Mouse (Mus musculus): ENCODE results near the gene Gm12184. TPM values are rescaled to one million over a fixed set of nuclear protein-coding genes. Genes with fewer than 3 reads are reported as not detected.
A peak's percentile ranks its signal among the peaks of the same experiment; 100 is the strongest.

Gene Gm12184
- polyA plus RNA-seq, 1 experiment from 2014 or later: 3.0 TPM

DNA sequence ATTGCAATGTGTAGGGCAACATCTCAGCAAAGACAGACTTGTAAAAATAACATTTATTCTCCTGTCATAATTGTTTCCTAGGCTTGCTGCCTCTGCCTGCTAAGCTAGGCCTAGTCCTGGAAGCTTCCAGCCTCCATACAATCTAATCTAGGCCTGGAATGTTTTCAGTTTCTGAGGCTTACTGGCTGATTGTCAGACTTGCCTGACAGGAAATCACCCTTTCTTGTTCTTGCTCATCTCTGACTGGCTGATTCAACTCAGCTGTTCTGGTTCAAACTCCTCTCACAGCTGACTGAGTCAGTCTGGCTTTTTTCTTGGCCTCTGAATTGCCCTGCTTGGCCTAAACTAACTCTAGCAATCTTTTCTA lies 6.2 kb downstream of the Gm12184 start:
- Histone ChIP-seq H3K4me3 (ENCODE audit: low read depth, low read length) (no peak overlapping the region), H3K4me1 (ENCODE audit: control insufficient read depth, insufficient read depth, low read length) (peaks cover 10% of the 10 kb centered on the region), H3K4me2 (ENCODE audit: low read depth, low read length) (no peak overlapping the region), H3K9me3 (ENCODE audit: control insufficient read depth, low read length) (no peaks in the 10 kb centered on the region), H3K27me3 (ENCODE audit: control insufficient read depth, insufficient read depth, low read length) (no peaks in the 10 kb centered on the region), H3K27ac (ENCODE audit: low read depth, low read length) (no peak overlapping the region), H3K36me3 (ENCODE audit: control insufficient read depth, insufficient read depth, low read length) (no peaks in the 10 kb centered on the region), H3K9ac (replicated peaks; ENCODE audit: low read depth, low read length) (no peak overlapping the region)
- ATAC-seq (ENCODE audit: low read depth): no peak

DNA sequence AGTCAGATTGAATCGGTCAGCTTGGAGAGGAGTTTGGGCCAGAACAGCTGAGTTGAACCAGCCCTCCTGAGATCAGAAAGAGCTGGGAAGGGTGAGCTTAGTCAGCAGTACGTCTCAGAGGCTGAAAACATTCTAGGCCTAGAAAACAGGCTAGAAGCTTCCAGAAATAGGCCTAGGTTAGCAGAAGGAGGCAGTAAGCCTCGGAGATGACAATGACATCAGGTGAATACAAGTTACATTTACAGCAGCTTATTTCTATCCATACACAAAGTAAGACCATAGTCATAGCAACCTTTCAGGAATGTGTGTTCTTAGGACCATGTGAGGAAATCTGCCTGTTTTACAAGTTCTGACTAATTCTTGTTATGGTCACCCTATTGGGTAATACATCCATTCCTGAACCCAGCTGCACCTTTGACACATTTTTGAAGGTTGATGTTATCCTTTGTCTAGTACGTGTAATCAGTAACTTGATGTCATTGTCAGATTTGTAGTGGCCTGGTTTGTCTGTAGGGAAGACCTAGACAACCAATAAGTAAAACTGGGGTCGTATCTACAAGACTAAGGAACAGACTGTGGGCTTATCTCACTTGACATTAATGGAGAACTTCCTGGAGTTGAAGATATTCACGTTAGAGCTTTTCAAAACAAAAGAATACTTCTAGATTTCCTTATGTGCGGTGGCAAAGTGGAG lies 6.7 kb downstream of the Gm12184 start:
- Histone ChIP-seq H3K9me3 (ENCODE audit: control insufficient read depth, low read length) (no peaks in the 10 kb centered on the region), H3K9ac (replicated peaks; ENCODE audit: low read depth, low read length) (no peak overlapping the region), H3K36me3 (ENCODE audit: control insufficient read depth, insufficient read depth, low read length) (no peaks in the 10 kb centered on the region), H3K27me3 (ENCODE audit: control insufficient read depth, insufficient read depth, low read length) (no peaks in the 10 kb centered on the region), H3K4me3 (ENCODE audit: low read depth, low read length) (no peak overlapping the region), H3K4me2 (ENCODE audit: low read depth, low read length) (no peak overlapping the region), H3K4me1 (ENCODE audit: control insufficient read depth, insufficient read depth, low read length) (peaks cover 16% of the 10 kb centered on the region), H3K27ac (ENCODE audit: low read depth, low read length) (no peak overlapping the region)
- no peak for ATAC-seq (ENCODE audit: low read depth)
- WGBS: 81% methylated on average over 7 of the region's 7 CpGs

DNA sequence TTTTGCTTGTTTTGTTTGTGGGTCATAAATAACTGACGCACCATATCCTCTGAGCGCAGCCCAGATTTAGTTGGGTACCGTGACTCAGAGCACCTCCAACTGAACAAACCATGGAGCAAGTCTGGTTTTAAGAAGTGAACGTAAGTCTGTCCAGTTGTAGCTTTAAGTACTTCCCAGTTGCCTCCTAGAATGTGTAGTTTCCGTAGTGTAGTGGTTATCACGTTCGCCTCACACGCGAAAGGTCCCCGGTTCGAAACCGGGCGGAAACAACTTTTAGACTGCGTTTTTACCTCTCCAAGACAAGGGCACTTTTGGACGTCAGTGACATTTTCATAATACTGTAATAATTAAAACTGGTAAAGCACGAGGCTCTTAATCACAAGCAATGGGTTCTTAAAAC lies 8.1 kb downstream of the Gm12184 start:
- Histone ChIP-seq H3K4me1 (ENCODE audit: control insufficient read depth, insufficient read depth, low read length) (peaks cover 20% of the 10 kb centered on the region), H3K36me3 (ENCODE audit: control insufficient read depth, insufficient read depth, low read length) (no peaks in the 10 kb centered on the region), H3K27me3 (ENCODE audit: control insufficient read depth, insufficient read depth, low read length) (no peaks in the 10 kb centered on the region), H3K9me3 (ENCODE audit: control insufficient read depth, low read length) (no peaks in the 10 kb centered on the region), H3K4me3 (ENCODE audit: low read depth, low read length) (peak overlapping the region; percentile 52), H3K4me2 (ENCODE audit: low read depth, low read length) (peak overlapping the region; percentile 72), H3K9ac (replicated peaks; ENCODE audit: low read depth, low read length) (no peak overlapping the region), H3K27ac (ENCODE audit: low read depth, low read length) (no peak overlapping the region)
- WGBS: under 1% methylated on average over 16 of the region's 16 CpGs
- 0 out of 2 replicates have a peak, but pooled peaks have one; percentile 2 for ATAC-seq (ENCODE audit: low read depth)

DNA sequence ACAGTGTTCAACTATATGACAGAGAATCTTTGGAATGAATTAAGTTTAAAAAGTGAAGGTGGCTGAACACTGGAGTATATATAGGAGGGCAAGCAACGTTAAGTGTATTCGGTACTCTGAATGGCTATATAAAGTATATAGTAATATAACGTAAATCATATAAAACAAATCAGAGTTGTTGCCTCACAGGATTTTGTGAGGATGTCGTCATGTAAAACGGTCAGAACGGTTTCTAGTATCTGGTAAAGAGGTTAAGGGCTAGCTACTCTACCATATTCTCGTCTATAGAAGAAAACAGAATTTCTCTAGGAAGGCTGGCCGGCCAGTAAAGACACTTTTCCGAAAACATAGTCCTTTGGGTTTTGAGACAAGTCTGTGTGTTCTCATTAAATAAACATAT lies 8.7 kb downstream of the Gm12184 start:
- Histone ChIP-seq H3K4me2 (ENCODE audit: low read depth, low read length) (peak overlapping the region; percentile 72), H3K4me3 (ENCODE audit: low read depth, low read length) (peak overlapping the region; percentile 52), H3K27me3 (ENCODE audit: control insufficient read depth, insufficient read depth, low read length) (no peaks in the 10 kb centered on the region), H3K27ac (ENCODE audit: low read depth, low read length) (peak overlapping the region; percentile 90), H3K4me1 (ENCODE audit: control insufficient read depth, insufficient read depth, low read length) (peaks cover 20% of the 10 kb centered on the region), H3K36me3 (ENCODE audit: control insufficient read depth, insufficient read depth, low read length) (no peaks in the 10 kb centered on the region), H3K9me3 (ENCODE audit: control insufficient read depth, low read length) (no peaks in the 10 kb centered on the region), H3K9ac (replicated peaks; ENCODE audit: low read depth, low read length) (peak overlapping the region; percentile 50)
- no peak for ATAC-seq (ENCODE audit: low read depth)
- whole genome bisulfite sequencing: 3% methylated on average over 9 of the region's 9 CpGs

DNA sequence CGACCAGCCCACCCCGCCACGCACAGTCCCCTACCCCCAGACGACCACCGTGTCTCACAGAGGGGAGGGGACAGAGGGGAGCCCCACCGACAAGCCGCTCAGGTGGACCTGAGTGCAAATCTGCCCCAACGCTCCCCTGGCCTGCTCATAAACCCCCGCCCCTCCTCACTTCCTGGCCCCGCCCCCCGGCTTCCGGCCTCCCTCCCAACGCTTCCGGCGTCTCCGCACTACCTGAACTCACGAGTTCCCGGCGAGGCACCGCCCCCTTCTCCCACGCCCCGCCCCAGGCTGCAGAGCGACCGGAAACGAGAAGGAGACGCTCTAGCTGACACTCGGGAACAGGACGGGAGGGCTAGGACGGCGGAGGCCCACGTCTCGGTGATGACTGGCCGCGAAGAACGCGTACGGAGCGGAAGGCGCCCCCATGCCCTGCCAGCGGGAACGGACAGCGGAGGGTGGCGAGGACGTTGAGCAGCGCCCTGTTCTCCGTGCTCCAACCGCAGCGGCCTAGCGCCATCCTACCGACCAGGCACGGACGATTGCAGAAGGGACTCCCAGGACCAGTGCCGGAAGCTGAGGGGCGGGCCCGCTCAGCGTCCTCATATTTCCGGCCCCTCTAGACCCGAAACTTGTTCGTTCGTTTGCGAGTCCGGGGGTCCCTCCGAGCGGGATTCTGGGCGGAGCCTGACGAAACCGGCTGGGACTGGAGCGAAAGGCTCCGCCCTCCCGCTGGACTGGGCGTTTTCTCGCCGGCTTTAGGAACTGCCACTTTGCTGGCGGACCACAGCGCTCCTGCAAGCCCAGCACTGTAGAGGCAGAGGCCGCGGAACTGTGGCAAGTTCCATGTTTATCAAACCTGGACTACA lies 9.4 kb downstream of the Gm12184 start, which contains the start of gene Trim41:
Trim41 (minus strand) TSS at position 554 of the 866 bp plus-strand sequence.
- Histone ChIP-seq H3K9ac (replicated peaks; ENCODE audit: low read depth, low read length) (peak within 1 kb of the TSS; percentile 86), H3K27ac (ENCODE audit: low read depth, low read length) (peak within 1 kb of the TSS; percentile 90), H3K4me1 (ENCODE audit: control insufficient read depth, insufficient read depth, low read length) (peaks cover 20% of the 10 kb centered on the region), H3K4me2 (ENCODE audit: low read depth, low read length) (peak within 1 kb of the TSS; percentile 76), H3K9me3 (ENCODE audit: control insufficient read depth, low read length) (no peaks in the 10 kb centered on the region), H3K27me3 (ENCODE audit: control insufficient read depth, insufficient read depth, low read length) (no peaks in the 10 kb centered on the region), H3K4me3 (ENCODE audit: low read depth, low read length) (peak within 1 kb of the TSS; percentile 52), H3K36me3 (ENCODE audit: control insufficient read depth, insufficient read depth, low read length) (no peaks in the 10 kb centered on the region)
- 0% methylated on average over 65 of the region's 77 CpGs for WGBS
- peak; percentile 97 for ATAC-seq (ENCODE audit: low read depth)

DNA sequence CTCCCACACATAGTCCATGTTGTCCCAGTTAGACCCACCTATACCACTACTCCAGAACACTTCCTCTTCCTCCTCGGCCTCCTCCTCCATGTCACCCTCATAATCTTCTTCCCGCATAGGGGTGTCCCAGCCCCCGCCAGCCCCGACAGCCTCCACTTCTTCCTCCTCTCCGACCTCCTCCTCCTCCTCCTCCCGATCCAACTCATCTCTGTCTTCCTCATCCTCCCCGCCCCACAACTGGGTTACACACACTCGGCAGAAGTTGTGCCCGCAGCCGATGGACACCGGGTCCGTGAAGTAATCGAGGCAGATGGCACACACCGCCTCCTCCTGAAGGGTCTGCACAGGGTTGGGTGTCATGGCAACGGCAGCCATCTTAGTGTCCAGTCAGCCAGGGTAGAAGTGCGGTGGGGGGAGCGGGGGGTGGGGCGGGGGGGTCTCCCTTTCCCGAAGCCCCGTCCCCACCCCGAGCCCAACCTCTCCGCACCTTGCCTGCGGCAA lies 10.1 kb downstream of the Gm12184 start:
- H3K4me2 ChIP-seq (ENCODE audit: low read depth, low read length): peak overlapping the region; percentile 76
- peak overlapping the region; percentile 52 for H3K4me3 ChIP-seq (ENCODE audit: low read depth, low read length)
- no peaks in the 10 kb centered on the region for H3K9me3 ChIP-seq (ENCODE audit: control insufficient read depth, low read length)
- H3K4me1 ChIP-seq (ENCODE audit: control insufficient read depth, insufficient read depth, low read length): peaks cover 20% of the 10 kb centered on the region
- peak overlapping the region; percentile 90 for H3K27ac ChIP-seq (ENCODE audit: low read depth, low read length)
- WGBS: 3% methylated on average over 21 of the region's 23 CpGs
- peak; percentile 64 for ATAC-seq (ENCODE audit: low read depth)
- H3K27me3 ChIP-seq (ENCODE audit: control insufficient read depth, insufficient read depth, low read length): no peaks in the 10 kb centered on the region
- H3K9ac ChIP-seq (replicated peaks; ENCODE audit: low read depth, low read length): peak overlapping the region; percentile 86
- peaks cover 5% of the 10 kb centered on the region; the same call in 1 of the 2 replicates for H3K36me3 ChIP-seq (ENCODE audit: control insufficient read depth, insufficient read depth, low read length)

DNA sequence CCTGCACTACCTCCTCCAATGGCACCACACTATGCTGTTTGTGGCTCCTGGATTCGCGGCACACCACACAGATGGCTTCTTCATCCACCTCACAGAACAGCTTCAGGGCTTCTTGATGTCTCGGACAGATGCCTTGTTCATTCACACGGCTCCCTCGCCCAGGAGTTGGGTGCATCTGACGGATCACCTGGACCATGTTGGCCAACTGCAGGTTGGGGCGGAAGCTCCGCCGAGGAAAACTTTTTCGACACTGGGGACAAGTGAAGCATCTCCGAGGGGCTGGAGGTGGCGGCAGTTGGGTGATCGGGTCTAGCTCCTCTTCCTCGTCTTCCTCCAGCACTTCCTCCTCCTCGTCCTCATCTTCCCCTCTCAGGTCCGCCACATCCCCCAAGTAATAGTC lies 10.6 kb downstream of the Gm12184 start:
- Histone ChIP-seq H3K27ac (ENCODE audit: low read depth, low read length) (no peak overlapping the region), H3K4me2 (ENCODE audit: low read depth, low read length) (peak overlapping the region; percentile 76), H3K27me3 (ENCODE audit: control insufficient read depth, insufficient read depth, low read length) (no peaks in the 10 kb centered on the region), H3K4me1 (ENCODE audit: control insufficient read depth, insufficient read depth, low read length) (peaks cover 20% of the 10 kb centered on the region), H3K4me3 (ENCODE audit: low read depth, low read length) (peak overlapping the region; percentile 52), H3K9ac (replicated peaks; ENCODE audit: low read depth, low read length) (peak overlapping the region; percentile 86), H3K36me3 (ENCODE audit: control insufficient read depth, insufficient read depth, low read length) (peaks cover 5% of the 10 kb centered on the region; the same call in 1 of the 2 replicates), H3K9me3 (ENCODE audit: control insufficient read depth, low read length) (no peaks in the 10 kb centered on the region)
- 79% methylated on average over 16 of the region's 16 CpGs for WGBS
- ATAC-seq (ENCODE audit: low read depth): no peak

DNA sequence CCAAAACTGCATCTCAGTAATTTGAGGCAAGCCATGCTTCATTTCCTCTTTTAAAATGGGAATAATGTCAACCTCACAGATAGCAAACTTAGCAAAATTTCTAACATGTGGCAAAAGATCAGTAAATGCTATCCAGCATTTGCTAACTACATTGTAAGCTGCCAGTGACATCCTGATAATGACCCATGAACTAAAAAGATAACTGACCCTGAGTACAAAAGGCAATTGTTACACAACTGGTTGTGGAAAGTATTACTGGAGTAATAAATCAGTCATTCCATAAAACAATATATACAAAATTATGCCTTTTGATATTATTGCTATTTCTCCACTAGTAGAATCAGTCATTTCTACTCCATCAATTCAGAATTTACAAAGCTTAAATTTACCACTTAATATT lies 12.7 kb downstream of the Gm12184 start:
- H3K27ac ChIP-seq (ENCODE audit: low read depth, low read length): no peak overlapping the region
- no peak overlapping the region for H3K9ac ChIP-seq (replicated peaks; ENCODE audit: low read depth, low read length)
- no peaks in the 10 kb centered on the region for H3K9me3 ChIP-seq (ENCODE audit: control insufficient read depth, low read length)
- peaks cover 5% of the 10 kb centered on the region for H3K36me3 ChIP-seq (ENCODE audit: control insufficient read depth, insufficient read depth, low read length)
- ATAC-seq (ENCODE audit: low read depth): no peak
- no peak overlapping the region for H3K4me2 ChIP-seq (ENCODE audit: low read depth, low read length)
- no peaks in the 10 kb centered on the region for H3K27me3 ChIP-seq (ENCODE audit: control insufficient read depth, insufficient read depth, low read length)
- H3K4me1 ChIP-seq (ENCODE audit: control insufficient read depth, insufficient read depth, low read length): peaks cover 20% of the 10 kb centered on the region
- no peak overlapping the region for H3K4me3 ChIP-seq (ENCODE audit: low read depth, low read length)

DNA sequence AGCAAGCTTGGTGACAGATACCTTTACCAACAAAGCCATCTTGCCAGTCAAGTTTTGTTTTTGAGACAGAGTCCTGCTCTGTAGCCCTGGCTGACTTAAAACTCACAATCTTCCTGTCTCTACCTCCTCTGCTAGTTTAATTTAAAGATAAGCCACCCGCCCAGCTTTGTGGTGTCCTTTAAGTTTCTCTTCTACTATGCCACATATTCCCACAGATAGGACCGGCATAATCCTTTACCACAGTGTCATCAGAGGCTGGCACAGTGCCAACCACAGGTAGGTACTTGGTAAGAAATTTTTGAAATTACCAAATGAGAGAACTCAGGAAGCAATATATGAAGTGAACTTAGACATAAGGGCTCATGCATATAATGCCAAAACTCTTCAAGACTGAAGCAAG lies 16.3 kb downstream of the Gm12184 start:
- 94% methylated on average over 2 of the region's 2 CpGs for WGBS
- Histone ChIP-seq H3K9me3 (ENCODE audit: control insufficient read depth, low read length) (no peaks in the 10 kb centered on the region), H3K27me3 (ENCODE audit: control insufficient read depth, insufficient read depth, low read length) (no peaks in the 10 kb centered on the region), H3K36me3 (ENCODE audit: control insufficient read depth, insufficient read depth, low read length) (peaks cover 35% of the 10 kb centered on the region), H3K4me3 (ENCODE audit: low read depth, low read length) (no peak overlapping the region), H3K4me1 (ENCODE audit: control insufficient read depth, insufficient read depth, low read length) (peaks cover 8% of the 10 kb centered on the region), H3K27ac (ENCODE audit: low read depth, low read length) (no peak overlapping the region), H3K4me2 (ENCODE audit: low read depth, low read length) (no peak overlapping the region), H3K9ac (replicated peaks; ENCODE audit: low read depth, low read length) (no peak overlapping the region)
- ATAC-seq (ENCODE audit: low read depth): no peak

All from neural tube, embryonic 14.5 days (tissue).